In genomic region chr17:31429402-31429801, GRCm38 (mm10) we compare ENCODE assay signal across 11 mouse cellular contexts. TPM values are rescaled to one million over a fixed set of nuclear protein-coding genes. Genes with fewer than 3 reads are reported as not detected.
A peak's percentile ranks its signal among the peaks of the same experiment; 100 is the strongest.
DNase-seq lines count a peak whose midpoint lies in the region; TF ChIP-seq lines count a peak whose summit lies in the region.
"Had no signal": no experiment of that assay in that cellular context is flagged by ENCODE, and none has a peak within 500 bp of the region (broad histone marks: within the 10 kb centered on the region; RNA-seq: fewer than 3 reads in every experiment).

No protein-coding gene starts in this region.

- peaks cover 67% of the 10 kb centered on the region for H3K4me1 ChIP-seq in E14TG2a.4 (replicated peaks; ENCODE audit: low read depth, low read length)
- H3K4me1 ChIP-seq in cortical plate, adult 2 months (ENCODE audit: control insufficient read depth, insufficient read depth, low read length): peaks cover 4% of the 10 kb centered on the region

- H3K9me3 ChIP-seq in E14TG2a.4 (ENCODE audit: low read length): peaks cover 11% of the 10 kb centered on the region
- H3K9me3 ChIP-seq: heart, embryonic 15.5 days had no signal

- no peaks in the 10 kb centered on the region for H3K27me3 ChIP-seq in E14TG2a.4 (ENCODE audit: insufficient read depth, low read length)
- H3K27me3 ChIP-seq: heart, embryonic 15.5 days had no signal

- TF ChIP-seq POLR2A in cortical plate, adult 2 months (IDR thresholded peaks at IDR 0.05; ENCODE audit: extremely low read depth, insufficient read depth, low read length): no peak

- no peak overlapping the region for H3K4me3 ChIP-seq in left cerebral cortex, adult 2 months
- no peak overlapping the region for H3K4me3 ChIP-seq in E14TG2a.4 (replicated peaks; ENCODE audit: low read length)
- H3K4me3 ChIP-seq in cortical plate, adult 2 months (ENCODE audit: insufficient read depth, low read length): no peak overlapping the region
- H3K4me3 ChIP-seq: heart, embryonic 15.5 days; myocyte had no signal

- intact Hi-C loops in left cerebral cortex, adult 2 months (cut with DNase I): loop anchor here (5.0 kb wide), 1 partner anchor 42 kb away; the partner anchor contains the start of gene Pde9a
- intact Hi-C loops in left cerebral cortex, postnatal 14 days (cut with DNase I): loop anchor here (5.0 kb wide), 1 partner anchor 42 kb away; the partner anchor contains the start of gene Pde9a

- peak; percentile 47 for TF ChIP-seq CTCF in left cerebral cortex, adult 2 months (IDR thresholded peaks at IDR 0.05)
- TF ChIP-seq CTCF in E14TG2a.4 (conservative IDR thresholded peaks at IDR 0.05; ENCODE audit: low read length): peak; percentile 98
- TF ChIP-seq CTCF in cortical plate, adult 2 months (IDR thresholded peaks at IDR 0.05; ENCODE audit: extremely low read depth, insufficient read depth, low read length): peak; percentile 29; the same call in 1 of the 2 replicates

- no peak overlapping the region for H3K27ac ChIP-seq in left cerebral cortex, adult 2 months
- H3K27ac ChIP-seq in cortical plate, adult 2 months (ENCODE audit: insufficient read depth, low read length): no peak overlapping the region
- H3K27ac ChIP-seq: heart, embryonic 15.5 days had no signal

- DNase-seq in left cerebral cortex, adult 2 months (ENCODE audit: extremely low spot score in 1 of 2, low spot score in 2 of 2): no peak
- DNase-seq in left cerebral cortex, postnatal 14 days (ENCODE audit: low spot score in 2 of 2): no peak
- peak; percentile 30 to 39 for DNase-seq in B cell, adult 2 months
- no peak for DNase-seq in retina, embryonic 14.5 days (ENCODE audit: low spot score)
- DNase-seq in frontal cortex, postnatal 25 days (ENCODE audit: low spot score in 2 of 2): no peak
- DNase-seq: cerebellum, adult 18-20 months; kidney, adult 18-20 months had no signal

- no peaks in the 10 kb centered on the region for H3K36me3 ChIP-seq in E14TG2a.4 (ENCODE audit: insufficient read depth, low read length)
- H3K36me3 ChIP-seq: heart, embryonic 15.5 days had no signal

RNA-seq across cellular contexts. Expression of gene Pde9a, which starts 43.4 kb away (rescaled TPM):
- 10 to 100 TPM; 23.7 to 25.0 TPM for total RNA-seq in left cerebral cortex, adult 2 months (2021)
- total RNA-seq in left cerebral cortex, postnatal 14 days (2021): 10 to 100 TPM; 24.4 to 27.2 TPM
- 26.7 and 26.9 TPM in 2 replicates for polyA plus RNA-seq in cortical plate, adult 2 months (2012; rRNA removed)

Comparison
In these comparisons a context has a peak if more than half of its experiments do, and no peak if none do; other contexts are left out.
1. DNase-seq: peak in B cell, adult 2 months (2 of 2); none in left cerebral cortex, adult 2 months (0 of 2), left cerebral cortex, postnatal 14 days (0 of 2), retina, embryonic 14.5 days (single experiment) and frontal cortex, postnatal 25 days (0 of 2).
2. CTCF ChIP-seq: peak in every context shown above with its lines; median percentile 98 in E14TG2a.4; 47 in left cerebral cortex, adult 2 months; 29 in cortical plate, adult 2 months.